Mouse (Mus musculus): ENCODE data around the gene Isoc2b.
"Not testable (repeated sequence)": the region's sequence is repeated elsewhere in the genome, so short reads cannot be mapped to it uniquely, and the experiment has no call there.

Gene Isoc2b

DNA sequence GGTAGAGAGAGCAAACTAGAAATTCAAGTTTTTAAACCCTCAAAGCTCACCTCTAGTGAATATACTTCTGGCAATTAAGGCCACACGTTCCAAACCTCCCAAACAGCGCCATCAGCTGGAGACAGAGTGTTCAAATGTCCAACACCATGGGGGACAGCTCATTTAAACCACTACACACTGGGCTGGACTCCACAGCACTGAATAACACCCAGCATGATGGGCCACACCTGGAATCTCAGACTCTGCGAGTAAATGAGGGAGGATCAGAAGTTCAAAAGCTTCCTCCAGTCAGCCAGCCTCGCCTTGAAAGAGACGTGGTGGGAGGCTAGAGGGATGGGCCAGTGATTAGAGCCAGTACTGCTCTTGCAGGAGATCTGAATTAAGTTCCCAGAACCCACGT, at the start of gene Isoc2b:
Gene Isoc2b (minus strand): TSS at position 126 of the 400 bp plus-strand sequence.
- in situ Hi-C loops (cut with MboI, MseI): no loop called here

- in situ Hi-C loops (cut with MboI, MseI): no loop called here
Observed at GRCm38 (mm10) chr7:4919096-4919495, 49.0 kb upstream of the Isoc2b start.

DNA sequence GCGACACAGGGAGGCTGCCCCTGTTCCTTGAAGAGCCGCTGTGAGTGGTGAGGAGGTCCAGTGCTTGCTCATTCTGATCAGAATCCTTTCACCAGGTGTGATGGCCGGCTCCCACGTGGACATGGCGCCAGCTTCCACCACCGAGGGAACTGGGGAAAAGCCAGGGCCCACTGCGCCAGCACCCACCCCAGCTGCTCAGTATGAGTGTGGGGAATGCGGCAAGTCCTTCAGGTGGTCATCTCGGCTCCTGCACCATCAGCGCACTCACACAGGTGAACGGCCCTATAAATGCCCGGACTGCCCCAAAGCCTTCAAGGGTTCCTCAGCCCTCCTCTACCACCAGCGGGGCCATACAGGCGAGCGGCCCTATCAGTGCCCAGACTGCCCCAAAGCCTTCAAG, 48.6 kb upstream of the Isoc2b start:
- in situ Hi-C loops (cut with MboI, MseI): no loop called here

DNA sequence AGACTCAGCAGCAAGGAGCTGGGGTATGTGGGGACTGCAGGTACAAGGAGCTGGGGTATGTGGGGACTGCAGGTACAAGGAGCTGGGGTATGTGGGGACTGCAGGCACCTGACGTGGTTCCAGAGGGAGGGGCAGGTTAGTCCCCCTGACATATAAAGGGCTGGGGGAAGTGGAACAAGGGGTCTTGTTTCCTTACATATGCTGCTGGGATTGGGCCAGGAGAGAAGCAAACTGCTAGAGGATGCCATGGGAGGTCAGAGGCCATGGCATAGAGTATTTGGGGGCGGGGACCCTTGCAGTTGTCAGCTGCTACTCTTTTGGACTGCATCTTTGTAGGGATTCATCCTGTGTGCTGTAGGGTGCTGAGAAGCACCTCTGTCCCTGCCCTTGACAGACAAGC, 47.4 kb upstream of the Isoc2b start:
- in situ Hi-C loops (cut with MboI, MseI): no loop called here

- in situ Hi-C loops (cut with MboI, MseI): no loop called here
Observed at GRCm38 (mm10) chr7:4915669-4916416, 45.8 kb upstream of the Isoc2b start.

- in situ Hi-C loops (cut with MboI, MseI): no loop called here
Observed at GRCm38 (mm10) chr7:4915007-4915665, 45.1 kb upstream of the Isoc2b start, which contains the start of gene Zfp628. Gene Zfp628 (plus strand): TSS chr7:4915217.

GRCm38 (mm10) chr7:4912248-4912647, 42.2 kb upstream of the Isoc2b start:
- in situ Hi-C loops (cut with MboI, MseI): loop anchor here (5.0 kb wide), 1 partner anchor 85 kb away; no protein-coding TSS in a partner anchor

GRCm38 (mm10) chr7:4911561-4911960, 41.5 kb upstream of the Isoc2b start:
- in situ Hi-C loops (cut with MboI, MseI): loop anchor here (5.0 kb wide), 1 partner anchor 84 kb away; no protein-coding TSS in a partner anchor

DNA sequence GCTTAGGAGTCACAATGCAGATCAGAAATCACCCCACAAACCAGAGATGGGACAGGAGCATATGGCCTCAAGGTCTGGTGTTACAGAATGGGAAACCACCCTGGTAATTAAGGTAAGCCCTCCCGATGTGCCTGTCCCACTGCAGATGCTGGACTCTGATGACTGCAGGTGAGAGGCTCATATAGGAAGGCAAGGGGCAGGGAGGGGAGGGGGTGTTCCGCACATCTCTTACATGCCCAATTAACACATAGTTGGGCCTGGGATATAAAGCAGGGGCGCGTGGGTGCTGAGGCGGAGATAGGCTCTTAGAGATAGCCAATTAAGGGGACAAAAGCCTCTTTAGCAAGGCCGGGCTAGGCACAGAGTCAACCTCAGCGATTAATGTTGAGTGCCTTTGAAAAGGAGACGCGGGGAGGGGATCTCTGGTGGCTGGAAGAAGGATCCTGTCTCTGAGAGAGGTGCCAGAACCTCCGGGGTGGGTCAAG, 36.5 kb upstream of the Isoc2b start, which contains the start of gene Gm36210:
Gene Gm36210 (minus strand): TSS at position 51 of the 485 bp plus-strand sequence.
- in situ Hi-C loops (cut with MboI, MseI): no loop called here

DNA sequence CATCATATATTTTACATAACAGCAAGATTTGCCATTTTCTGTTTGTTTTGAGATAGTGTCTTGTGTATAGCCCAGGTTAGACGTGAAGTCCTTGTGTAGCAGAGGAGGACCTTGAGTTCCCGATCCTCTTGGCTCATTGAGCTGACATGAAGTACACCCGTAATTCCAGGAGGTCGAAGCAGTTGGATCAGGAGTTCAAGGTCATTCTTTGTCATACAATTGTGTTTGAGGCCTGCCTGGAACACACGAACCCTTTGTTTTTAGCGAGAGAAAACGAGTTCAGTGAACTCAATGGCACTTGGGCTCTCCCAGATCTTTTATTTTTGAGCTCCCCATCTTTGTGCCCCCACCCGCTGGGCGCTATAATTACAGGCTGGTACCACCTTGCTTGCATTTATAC, 32.3 kb upstream of the Isoc2b start:
- in situ Hi-C loops (cut with MboI, MseI): no loop called here

DNA sequence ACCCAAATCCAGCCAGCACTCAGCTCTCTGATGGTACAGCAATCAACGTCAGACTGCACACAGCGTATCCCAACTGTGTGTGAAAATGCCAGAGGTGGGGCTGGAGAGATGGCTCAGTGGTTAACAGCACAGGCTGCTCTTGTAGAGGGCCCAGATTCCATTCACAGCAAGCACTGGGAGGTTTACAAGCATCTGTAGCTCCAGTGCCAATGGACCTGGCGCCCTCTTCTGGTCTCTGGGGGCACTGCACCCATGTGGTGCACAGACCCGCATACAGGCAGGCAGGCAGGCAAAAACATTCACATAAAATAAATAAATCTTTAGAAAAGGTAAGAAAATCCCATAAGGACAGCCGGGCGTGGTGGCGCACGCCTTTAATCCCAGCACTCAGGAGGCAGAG, 31.1 kb upstream of the Isoc2b start:
- in situ Hi-C loops (cut with MboI, MseI): no loop called here

GRCm38 (mm10) chr7:4900523-4900851, 30.4 kb upstream of the Isoc2b start:
- in situ Hi-C loops (cut with MboI, MseI): no loop called here

DNA sequence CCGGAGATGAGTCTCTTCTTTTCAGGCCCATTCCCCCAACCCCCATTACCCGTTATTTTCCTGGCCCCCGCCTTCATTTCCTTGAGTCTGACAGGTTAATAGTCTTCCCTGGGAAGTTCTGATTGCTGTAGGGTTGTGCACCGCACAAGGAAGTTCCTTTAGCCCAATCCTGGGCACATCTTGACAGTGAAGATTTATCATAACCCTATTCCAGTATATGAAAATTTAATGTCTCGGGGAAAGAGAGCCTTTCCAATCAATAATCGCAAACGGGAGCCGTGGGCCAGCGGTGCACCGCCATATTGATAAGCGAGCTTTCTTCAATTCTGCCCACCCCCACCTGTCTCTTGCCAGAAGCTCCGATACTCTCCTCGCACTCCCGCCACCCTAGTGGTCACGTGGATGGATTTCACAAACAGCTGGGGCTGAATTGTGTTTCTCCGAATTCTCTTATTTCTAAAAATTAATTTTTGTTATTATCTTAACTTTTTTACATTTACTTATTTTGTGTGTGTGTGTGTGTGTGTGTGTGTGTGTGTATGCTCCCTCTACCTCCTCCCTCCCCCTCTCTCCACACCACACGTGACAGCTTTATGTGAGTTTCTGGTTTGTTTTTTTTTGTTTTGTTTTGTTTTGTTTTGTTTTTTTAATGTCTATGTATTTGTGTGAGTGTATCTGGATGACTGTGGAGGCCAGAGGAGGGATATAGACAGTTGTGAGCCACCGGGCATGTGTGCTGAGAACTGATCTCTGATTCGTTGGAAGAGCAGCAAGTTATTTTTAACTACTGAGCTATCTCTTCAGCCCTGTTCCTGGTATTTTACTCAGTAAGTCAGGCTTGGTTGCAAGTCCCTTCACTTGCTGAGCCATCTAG, 29.8 kb upstream of the Isoc2b start:
- in situ Hi-C loops (cut with MboI, MseI): no loop called here

DNA sequence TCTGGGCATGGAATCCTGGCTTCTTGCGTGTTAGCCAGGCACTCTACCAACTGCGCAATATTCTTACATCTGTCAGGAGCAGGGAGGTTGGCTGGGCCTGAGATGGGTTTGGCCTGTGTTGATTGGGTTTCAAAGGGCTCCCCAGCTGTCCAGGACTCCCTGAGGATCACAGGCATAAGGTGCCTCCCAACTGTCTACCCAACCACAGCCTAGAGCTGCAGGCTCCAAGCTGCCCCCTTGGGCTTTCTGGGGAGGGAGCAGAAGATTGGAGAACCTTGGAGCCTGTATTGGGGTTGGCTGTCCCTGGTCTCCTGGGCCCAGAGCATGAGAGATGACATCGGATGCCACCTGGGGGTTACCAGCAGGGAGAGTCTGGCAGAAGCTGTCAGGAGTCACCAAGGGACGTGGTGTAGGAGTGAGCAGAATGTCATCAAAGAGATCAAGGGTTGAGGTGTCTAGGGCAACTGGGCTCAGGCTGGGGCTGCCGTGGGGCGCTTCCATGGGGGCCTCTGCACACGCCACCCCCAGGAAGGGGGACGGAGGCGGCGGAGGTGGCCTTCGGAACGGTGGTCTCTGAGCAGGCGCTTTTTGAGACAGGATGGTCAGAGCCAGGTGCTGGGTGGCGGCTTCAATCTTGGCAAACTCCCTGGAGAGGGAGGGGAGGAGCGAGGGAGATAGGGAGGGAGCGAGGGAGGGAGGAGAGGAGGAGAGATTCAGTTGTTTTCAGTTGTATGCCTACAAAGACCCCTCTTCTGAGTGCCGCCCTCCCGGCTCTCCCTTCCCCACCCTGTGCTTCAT, 29.0 kb upstream of the Isoc2b start:
- in situ Hi-C loops (cut with MboI, MseI): no loop called here

- in situ Hi-C loops (cut with MboI, MseI): no loop called here
Observed at GRCm38 (mm10) chr7:4895186-4895585, 25.1 kb upstream of the Isoc2b start.

GRCm38 (mm10) chr7:4886680-4887079, 16.6 kb upstream of the Isoc2b start:
- in situ Hi-C loops (cut with MboI, MseI): no loop called here

GRCm38 (mm10) chr7:4879036-4879435, 9.0 kb upstream of the Isoc2b start:
- in situ Hi-C loops (cut with MboI, MseI): not testable (repeated sequence)

DNA sequence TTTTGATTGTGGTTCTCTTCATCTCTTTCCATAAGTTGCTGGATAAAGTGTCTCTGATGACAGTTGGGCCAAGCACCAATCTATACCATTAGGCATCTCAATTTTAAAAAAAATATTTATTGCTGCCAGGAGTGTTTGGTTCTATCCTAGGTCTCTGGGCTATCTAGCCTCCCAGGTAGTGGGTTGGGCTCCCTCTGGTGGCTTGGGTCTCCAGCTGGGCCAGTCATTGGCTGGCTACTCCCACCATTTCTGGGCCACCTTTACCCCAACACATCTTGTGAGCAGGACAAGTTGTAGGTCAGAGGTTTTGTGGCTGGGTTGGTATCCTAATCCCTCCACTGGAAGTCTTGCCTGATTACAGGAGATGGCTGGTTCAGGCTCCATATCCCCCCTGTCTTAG, 8.1 kb upstream of the Isoc2b start:
- in situ Hi-C loops (cut with MboI, MseI): no loop called here

- in situ Hi-C loops (cut with MboI, MseI): no loop called here
Observed at GRCm38 (mm10) chr7:4877226-4877625, 7.2 kb upstream of the Isoc2b start.

DNA sequence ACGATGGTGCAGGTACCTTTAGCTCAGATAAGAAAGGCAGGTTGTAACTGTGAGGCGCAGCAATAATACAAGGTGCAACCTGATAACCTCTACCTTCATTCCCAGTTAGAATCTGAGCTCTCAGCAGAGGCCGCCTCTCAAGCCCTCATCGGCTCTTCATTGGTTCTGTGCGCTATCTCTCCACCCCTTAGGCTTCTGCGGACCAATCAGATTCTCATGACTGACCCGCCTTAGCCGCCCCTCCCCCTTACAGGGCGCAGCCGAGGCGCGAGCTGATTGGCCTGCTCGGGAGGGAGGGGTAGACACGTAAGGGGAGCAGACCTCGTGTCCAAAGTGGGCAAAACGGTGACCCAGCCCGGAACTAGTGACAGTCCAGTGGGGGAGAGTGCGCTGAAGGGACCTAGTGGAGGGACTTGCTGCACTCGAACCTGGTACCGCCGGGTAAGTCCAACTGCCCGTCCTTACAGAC, 6.7 kb upstream of the Isoc2b start, which contains the start of gene Isoc2a:
Gene Isoc2a (plus strand): TSS at position 401 of the 469 bp plus-strand sequence.
- in situ Hi-C loops (cut with MboI, MseI): no loop called here

DNA sequence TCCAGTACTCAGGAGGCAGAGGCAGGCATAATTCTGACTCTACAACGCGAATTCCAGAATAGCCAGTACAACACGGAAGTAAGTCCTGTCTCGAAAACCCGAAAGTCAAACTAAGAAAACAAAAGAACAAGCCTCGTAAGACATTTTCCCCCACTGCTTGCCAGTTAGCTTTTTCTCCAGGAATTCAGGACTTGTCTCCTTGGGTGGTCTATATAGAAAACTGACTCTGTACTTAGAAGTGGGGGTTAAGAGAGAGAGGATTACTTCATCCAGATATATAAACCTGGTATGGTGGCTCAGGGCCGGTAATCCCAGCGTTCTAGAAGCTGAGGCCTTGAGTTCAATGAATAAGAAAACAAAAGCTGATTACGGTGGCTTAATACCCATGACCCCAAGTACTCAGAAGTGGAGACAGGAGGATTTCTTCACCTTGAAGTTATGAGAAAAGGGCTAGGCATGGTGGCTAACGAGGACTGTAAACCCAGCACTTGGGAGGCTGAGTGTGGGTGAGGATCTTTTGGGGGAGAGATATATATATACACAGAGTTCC, 3.4 kb downstream of the Isoc2b start:
- in situ Hi-C loops (cut with MboI, MseI): no loop called here
